Mouse (Mus musculus) megakaryocyte, embryonic 14.5 days (primary cell): ENCODE results near the gene Avpi1. TPM values are rescaled to one million over a fixed set of nuclear protein-coding genes. Genes with fewer than 3 reads are reported as not detected.

ENCODE experiments used
- H3K27me3 ChIP-seq: replicated peaks from 2 replicates; pipeline ENCODE3; 2012; ENCODE audit warnings: inconsistent platforms
- H3K36me3 ChIP-seq: replicated peaks from 2 replicates; pipeline ENCODE3; 2012; ENCODE audit warnings: low read length, inconsistent platforms, mixed read lengths
- H3K4me1 ChIP-seq: 2 replicates; pipeline ENCODE4 v1.6.1; 2012; ENCODE audit warnings: inconsistent platforms
- H3K4me3 ChIP-seq: replicated peaks from 2 replicates; pipeline ENCODE3; 2012; ENCODE audit warnings: moderate library complexity, mild to moderate bottlenecking, inconsistent platforms
- H3K9me3 ChIP-seq: 2 replicates; pipeline ENCODE4 v1.6.1; 2012; ENCODE audit warnings: inconsistent platforms
- FLI1 ChIP-seq: IDR thresholded peaks from 2 replicates; pipeline ENCODE4 v1.6.1; 2012; ENCODE audit warnings: low read length, inconsistent platforms, mixed read lengths
- GATA1 ChIP-seq: IDR thresholded peaks from 3 replicates; pipeline ENCODE4 v1.6.1; 2012; ENCODE audit warnings: mixed read lengths, low read length, inconsistent platforms, borderline replicate concordance
- polyA plus RNA-seq: library from polyadenylated mRNA; stranded (reverse); fragments of >175 nt; gene quantifications from 2 replicates; pipeline ENCODE4 v1.2.3, GENCODE M21; 2012; ENCODE audit warnings: low replicate concordance; ENCODE audit not compliant: insufficient read depth

Gene Avpi1
- polyA plus RNA-seq, 1 experiment: 38.7 TPM

DNA sequence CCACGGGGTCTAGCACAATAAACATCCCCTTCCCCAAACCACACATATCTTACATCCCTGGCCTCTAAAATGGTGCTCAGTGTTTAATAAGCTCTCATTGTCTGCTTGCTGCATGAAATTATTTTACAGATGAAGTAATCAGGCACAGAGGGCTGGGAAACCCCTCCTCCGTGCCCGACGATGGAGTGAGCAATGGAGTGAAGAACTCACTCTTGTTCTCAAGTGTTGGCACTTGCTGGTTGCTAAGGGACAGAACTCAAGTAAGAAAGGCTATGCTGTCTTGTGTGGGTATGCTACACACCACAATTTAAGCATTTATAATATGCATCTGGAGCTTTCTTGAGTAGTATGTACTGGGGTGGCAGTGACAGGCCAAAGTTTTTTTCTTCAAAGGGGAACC, 16.4 kb upstream of the Avpi1 start:
- peaks cover 12% of the 10 kb centered on the region for H3K27me3 ChIP-seq
- no peak overlapping the region for H3K4me3 ChIP-seq
- TF ChIP-seq GATA1 (no peak), FLI1 (no peak)
- peaks cover 76% of the 10 kb centered on the region for H3K4me1 ChIP-seq
- no peaks in the 10 kb centered on the region; the same call in 1 of the 2 replicates for H3K9me3 ChIP-seq
- H3K36me3 ChIP-seq: no peaks in the 10 kb centered on the region

DNA sequence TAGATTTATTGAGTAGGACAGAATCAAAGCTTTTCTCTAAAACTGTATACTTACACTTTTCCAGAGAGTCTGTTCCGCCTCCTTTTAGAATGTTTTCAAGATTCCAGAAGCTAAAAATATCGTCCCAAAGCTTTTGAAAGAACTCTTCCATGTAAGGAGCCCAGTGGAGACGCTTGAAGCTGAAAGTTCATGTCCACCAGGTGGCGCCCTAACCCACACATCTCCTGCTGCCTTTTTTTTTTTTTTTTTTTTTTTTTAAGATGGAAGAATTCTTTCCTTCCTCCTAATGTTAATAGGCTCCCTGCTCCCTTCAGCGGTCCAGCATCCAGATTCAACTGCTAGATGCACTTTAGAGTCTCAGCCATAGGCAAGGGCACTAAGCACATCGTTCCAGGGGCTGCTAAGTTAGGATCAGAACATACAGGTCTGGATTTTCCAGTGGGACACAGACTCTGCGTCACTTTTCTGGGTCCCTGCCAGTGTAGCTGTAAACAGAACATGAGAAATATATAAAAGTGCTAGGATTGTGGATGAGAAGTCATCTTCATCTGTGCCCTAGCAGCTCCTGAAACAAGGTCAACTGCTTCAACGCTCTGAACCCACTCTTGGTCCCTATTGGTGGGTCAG, 15.8 kb upstream of the Avpi1 start:
- Histone ChIP-seq H3K36me3 (no peaks in the 10 kb centered on the region), H3K9me3 (no peaks in the 10 kb centered on the region; the same call in 1 of the 2 replicates), H3K4me1 (peaks cover 76% of the 10 kb centered on the region), H3K27me3 (peaks cover 12% of the 10 kb centered on the region), H3K4me3 (no peak overlapping the region)
- TF ChIP-seq FLI1: no peak
- no peak for TF ChIP-seq GATA1

- H3K4me3 ChIP-seq: no peak overlapping the region
- no peaks in the 10 kb centered on the region; the same call in 1 of the 2 replicates for H3K9me3 ChIP-seq
- no peak for TF ChIP-seq FLI1
- no peak for TF ChIP-seq GATA1
- peaks cover 12% of the 10 kb centered on the region for H3K27me3 ChIP-seq
- peaks cover 74% of the 10 kb centered on the region for H3K4me1 ChIP-seq
- no peaks in the 10 kb centered on the region for H3K36me3 ChIP-seq
Measured at GRCm38 (mm10) chr19:42144067-42144466, 15.2 kb upstream of the Avpi1 start.

GRCm38 (mm10) chr19:42142757-42143156, 13.9 kb upstream of the Avpi1 start:
- Histone ChIP-seq H3K4me1 (peaks cover 64% of the 10 kb centered on the region), H3K4me3 (no peak overlapping the region), H3K9me3 (no peaks in the 10 kb centered on the region; the same call in 1 of the 2 replicates), H3K27me3 (peaks cover 2% of the 10 kb centered on the region), H3K36me3 (no peaks in the 10 kb centered on the region)
- no peak for TF ChIP-seq GATA1
- no peak for TF ChIP-seq FLI1

DNA sequence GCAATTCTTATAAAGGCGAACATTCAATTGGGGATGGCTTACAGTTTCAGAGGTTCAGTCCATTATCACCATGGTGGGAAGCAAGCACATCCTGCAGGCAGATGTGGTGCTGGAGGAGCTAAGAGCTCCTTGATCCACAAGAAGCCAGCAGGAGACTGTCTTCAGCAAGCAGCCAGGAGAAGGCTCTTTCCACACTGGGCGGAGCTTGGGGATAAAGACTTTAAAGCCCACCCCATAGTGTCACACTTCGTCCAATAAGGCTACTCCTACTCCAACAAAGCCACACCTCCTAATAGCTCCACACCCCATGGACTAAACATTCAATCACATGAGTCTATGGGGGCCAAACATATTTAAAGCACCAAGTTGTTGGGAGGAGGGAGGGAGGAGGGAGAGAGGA, 13.1 kb upstream of the Avpi1 start:
- Histone ChIP-seq H3K4me1 (peaks cover 61% of the 10 kb centered on the region), H3K9me3 (no peaks in the 10 kb centered on the region; the same call in 1 of the 2 replicates), H3K4me3 (no peak overlapping the region), H3K36me3 (no peaks in the 10 kb centered on the region), H3K27me3 (no peaks in the 10 kb centered on the region)
- TF ChIP-seq GATA1 (no peak), FLI1 (no peak)

DNA sequence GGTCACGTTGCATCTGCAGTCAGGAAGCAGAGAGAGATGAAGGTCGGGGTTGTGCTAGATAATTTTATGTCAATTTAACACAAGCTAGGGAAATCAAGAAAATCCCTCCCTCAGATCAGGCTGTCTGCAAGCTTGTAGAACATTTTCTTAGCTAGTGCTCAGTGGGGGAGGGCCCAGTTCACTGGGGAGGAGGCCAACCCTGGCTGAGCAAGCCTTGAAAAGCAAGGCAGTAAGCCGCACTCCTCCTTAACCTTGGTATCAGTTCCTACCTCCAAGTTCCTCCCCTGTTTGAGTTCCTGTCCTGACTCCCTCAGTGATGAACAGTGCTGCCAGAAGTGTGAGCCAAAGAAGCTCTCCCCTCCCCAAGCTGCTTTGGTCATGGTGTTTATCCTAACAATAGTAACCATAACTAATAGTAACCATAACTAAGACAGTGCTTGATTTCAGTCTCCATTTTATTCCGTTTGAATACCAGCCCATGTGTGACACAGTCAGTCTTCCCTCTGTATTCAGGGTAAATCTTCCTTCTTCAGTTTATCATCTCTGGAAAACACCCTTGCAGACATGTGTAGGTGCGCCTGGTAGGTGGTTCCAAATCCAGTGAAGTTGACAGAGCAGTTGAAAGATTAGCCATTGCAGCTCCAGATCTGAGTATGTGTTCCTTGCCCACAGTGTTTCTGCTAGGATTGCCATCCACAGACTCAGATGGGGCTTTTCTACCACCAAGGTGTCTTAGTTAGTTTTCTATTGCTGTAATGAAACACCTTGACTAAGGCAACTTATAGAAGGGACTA, 11.1 kb upstream of the Avpi1 start:
- Histone ChIP-seq H3K4me3 (no peak overlapping the region), H3K36me3 (no peaks in the 10 kb centered on the region), H3K4me1 (peaks cover 60% of the 10 kb centered on the region), H3K27me3 (no peaks in the 10 kb centered on the region), H3K9me3 (no peaks in the 10 kb centered on the region; the same call in 1 of the 2 replicates)
- TF ChIP-seq GATA1 (no peak), FLI1 (no peak)

DNA sequence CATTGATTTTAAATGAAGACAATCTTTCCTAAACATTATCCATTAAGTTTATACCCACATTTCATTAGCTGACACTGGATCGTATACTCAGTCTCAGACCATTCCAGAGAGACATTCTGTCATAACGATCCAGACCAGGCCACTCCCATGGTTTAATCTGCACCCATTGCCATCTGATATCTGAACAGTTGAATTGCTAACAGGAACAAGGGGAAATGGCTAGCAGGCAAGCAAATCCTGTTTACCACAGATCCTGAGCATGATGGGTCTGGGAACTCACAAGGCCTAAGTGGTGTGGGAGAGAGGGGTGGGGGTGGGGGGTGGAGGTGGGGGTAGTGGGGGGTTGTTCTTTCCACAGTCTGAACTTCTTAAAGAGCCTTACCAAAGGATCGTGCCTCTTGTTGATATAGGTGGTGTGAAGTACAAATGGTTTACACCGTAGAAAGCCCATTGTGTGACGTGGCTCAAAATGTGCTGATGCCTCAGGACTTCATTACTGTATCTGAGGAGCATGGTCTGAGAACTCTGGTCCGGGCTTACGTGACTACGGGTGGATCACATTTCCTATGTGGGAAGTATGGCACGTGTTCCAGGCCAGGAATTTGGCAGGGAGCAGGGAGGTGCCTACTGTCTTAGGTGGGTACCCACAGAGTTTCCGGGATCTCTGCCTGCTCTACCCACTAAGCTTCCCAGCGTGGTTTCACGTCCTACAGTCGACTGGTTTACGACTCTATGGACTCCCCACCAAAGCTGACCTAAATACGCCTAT, 9.8 kb upstream of the Avpi1 start:
- no peaks in the 10 kb centered on the region for H3K36me3 ChIP-seq

DNA sequence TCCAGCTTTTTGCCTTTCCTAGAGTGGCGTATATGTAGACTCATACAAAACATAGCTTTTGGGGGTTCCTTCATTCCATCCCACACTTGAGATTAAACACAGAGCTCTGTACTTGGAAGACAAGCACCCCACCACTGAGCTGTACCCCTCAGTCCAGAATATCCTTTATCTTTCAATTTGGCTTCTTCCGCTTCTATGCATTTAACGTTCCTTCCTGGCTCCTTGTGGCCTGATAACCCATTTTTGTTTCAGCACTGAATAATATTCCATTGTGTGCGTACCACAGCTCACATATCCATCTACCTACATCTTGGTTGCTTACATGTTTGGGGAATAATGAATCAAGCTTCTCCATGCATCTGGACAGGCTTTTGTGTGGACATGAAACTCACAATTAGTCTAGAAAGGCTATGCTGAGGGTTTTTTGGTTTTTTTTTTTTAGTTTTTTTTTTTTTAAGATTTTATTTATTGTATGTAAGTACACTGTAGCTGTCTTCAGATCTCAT, 8.4 kb upstream of the Avpi1 start:
- no peaks in the 10 kb centered on the region for H3K36me3 ChIP-seq
- no peaks in the 10 kb centered on the region; the same call in 1 of the 2 replicates for H3K9me3 ChIP-seq
- H3K27me3 ChIP-seq: no peaks in the 10 kb centered on the region
- H3K4me1 ChIP-seq: peaks cover 50% of the 10 kb centered on the region
- no peak for TF ChIP-seq FLI1
- no peak for TF ChIP-seq GATA1
- H3K4me3 ChIP-seq: no peak overlapping the region

More for the DNA sequence above, 9.8 kb upstream of the Avpi1 start:
- Histone ChIP-seq H3K4me3 (no peak overlapping the region), H3K4me1 (peaks cover 57% of the 10 kb centered on the region), H3K27me3 (no peaks in the 10 kb centered on the region), H3K9me3 (no peaks in the 10 kb centered on the region; the same call in 1 of the 2 replicates)
- no peak for TF ChIP-seq FLI1
- TF ChIP-seq GATA1: no peak

DNA sequence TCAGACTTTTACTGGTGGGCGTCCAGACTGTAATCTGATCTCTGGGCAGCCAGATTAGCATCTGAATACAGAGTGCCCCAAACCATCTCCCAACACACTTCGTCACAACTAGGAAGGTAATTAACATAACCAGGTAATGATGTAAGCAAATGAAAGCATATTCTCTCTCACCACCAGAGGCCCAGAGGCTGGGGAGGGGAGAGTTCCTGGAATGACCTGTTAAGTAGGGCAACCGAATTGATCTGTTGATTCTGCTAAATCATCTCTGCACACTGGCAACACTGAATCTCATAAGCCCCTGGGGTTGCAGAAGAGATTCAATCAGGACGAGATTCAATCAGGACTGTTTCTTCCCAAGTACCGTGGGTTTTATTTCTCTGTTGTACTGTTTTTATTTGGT, 7.3 kb upstream of the Avpi1 start:
- TF ChIP-seq FLI1 (no peak), GATA1 (no peak)
- Histone ChIP-seq H3K4me3 (no peak overlapping the region), H3K4me1 (peaks cover 52% of the 10 kb centered on the region), H3K27me3 (no peaks in the 10 kb centered on the region), H3K36me3 (no peaks in the 10 kb centered on the region), H3K9me3 (no peaks in the 10 kb centered on the region)
